Mouse (Mus musculus): ENCODE data around the gene Map3k9.

- TF ChIP-seq ZC3H11A (IDR thresholded peaks at IDR 0.05; ENCODE audit: borderline replicate concordance, low read depth, low read length) (no peak), ZNF384 (IDR thresholded peaks at IDR 0.05; ENCODE audit: low read depth, low read length) (no peak), CHD2 (IDR thresholded peaks at IDR 0.05; ENCODE audit: low read depth, low read length) (no peak), MAFK (IDR thresholded peaks at IDR 0.05; ENCODE audit: insufficient read depth, low read depth, low read length) (no peak)
Measured at GRCm38 (mm10) chr12:81675557-81675956, 105.4 kb downstream of the Map3k9 start.

Measured in ES-E14 (cell line).